Mouse (Mus musculus) c-Kit-positive CD71-positive TER-119-negative erythroid progenitor cells, embryonic 14.5 days (primary cell): ENCODE data around the gene Peak1.

ENCODE experiments used
- DNase-seq: peaks from one replicate; pipeline ENCODE4 v3.0.0-alpha.2; 2013; ENCODE audit warnings: low read depth

Gene Peak1

DNA sequence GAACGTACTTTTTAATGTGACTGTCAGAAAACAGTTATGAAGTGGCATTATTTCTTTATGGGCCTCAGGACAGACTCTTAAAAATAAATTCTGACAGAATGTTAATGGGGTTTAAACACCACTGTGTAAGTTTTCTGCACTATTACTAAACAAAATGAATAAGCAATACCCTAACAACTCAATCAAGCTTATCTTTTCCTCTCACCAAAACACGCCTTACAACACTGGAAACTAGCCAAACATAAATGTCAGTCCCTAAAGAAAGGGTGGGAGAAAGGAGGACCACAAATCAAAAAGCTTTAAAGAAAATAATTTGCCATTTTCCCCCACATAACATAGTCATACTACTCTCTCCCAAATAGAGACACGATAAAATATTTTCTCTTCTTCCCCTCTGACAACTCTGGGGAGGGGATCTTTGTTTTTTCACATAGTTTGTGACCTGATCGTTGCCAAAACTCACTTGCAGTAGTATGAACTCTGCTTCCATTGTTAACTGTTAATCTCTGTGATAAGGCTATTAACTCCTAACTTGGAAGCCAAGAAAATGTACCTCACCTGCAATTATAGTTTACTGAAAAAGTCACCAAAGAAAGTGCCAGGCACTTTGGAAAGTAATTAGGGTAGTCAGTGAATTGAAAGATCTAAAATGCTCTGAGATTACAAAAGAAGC is 1.8 kb downstream of the Peak1 start:
- DNase-seq: no peak

- no peak for DNase-seq
These were observed 2.5 kb downstream of the Peak1 start for GRCm38 (mm10) chr9:56415393-56415792.

DNA sequence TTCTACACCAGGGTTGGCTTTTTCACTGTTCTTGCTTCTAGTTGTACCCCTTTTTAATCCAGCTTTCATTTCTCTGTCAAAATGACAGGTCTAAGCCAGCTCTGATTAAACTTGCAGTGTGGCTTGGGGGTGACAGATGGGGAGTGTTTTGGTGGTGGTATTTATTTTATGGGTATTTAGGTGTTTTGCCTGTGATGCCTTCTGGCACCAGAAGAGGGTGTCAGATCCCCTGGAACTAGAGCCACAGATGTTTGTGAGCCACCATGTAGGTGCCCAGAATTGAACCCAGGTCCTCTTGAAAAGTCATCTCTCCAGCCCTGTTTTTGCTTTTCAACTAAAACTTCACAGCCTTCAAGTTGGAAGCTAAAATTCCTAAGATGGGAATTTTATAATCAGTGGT is 3.5 kb downstream of the Peak1 start:
- no peak for DNase-seq

DNA sequence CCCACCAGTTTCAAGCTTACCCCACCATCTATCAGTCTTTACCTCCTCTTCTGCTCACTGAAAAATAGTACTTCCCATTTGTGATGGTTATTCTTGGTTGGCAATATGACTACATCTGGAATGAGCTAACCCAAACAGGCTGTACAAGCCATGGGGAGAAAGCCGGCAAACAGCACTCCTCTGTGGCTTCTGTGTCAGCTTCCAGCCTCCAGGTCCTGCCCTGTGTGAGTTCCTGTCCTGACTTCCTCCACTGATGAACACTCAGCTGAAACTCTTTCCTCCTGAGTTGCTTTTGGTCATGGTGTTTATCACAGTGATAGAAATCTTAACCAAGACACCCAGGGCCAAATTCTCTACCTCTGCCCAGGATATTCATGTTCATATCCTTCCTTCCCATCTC is 5.2 kb downstream of the Peak1 start:
- no peak for DNase-seq

GRCm38 (mm10) chr9:56409928-56410327 is 7.9 kb downstream of the Peak1 start:
- DNase-seq: no peak

- DNase-seq: no peak
These were observed 13.2 kb downstream of the Peak1 start for GRCm38 (mm10) chr9:56404619-56405018.

GRCm38 (mm10) chr9:56396306-56396705 is 21.6 kb downstream of the Peak1 start:
- DNase-seq: no peak

DNA sequence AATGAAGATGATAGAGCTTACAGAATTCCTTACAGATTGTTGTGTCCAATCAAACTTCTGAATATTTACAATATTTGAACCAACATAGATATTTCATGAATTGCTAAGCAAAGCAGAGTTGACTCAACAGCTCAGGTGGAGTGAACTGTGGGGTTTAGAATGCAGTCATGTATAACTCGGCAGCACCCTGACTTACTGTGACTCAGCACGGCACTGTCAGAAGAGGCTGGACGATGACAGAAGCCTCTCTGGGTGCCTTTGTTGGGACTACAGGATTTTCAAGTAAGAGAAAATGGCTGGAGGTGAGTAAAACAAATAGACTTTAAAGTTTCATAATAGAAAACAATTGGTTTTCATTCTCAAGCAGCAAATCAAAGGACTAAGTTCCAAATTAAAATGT is 25.0 kb downstream of the Peak1 start:
- DNase-seq: no peak

GRCm38 (mm10) chr9:56382786-56383185 is 35.1 kb downstream of the Peak1 start:
- no peak for DNase-seq

DNA sequence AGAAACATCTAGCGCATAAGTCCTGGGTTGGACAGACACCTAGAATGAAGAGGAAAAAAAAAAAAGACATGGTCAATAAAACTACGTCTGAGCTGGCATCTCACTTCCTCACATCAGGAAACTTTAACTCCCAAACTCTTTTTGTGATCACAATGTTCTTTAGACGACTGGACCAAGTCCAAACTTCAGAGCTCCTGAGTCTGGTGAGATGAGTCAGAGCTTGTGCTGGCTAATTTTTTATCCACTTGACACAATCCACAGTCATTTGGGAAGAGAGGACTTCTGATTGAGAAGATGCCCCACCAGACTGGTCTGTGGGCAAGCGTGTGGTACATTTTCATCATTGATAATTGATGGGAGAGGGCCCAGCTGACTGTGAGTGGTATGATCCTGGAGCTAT is 43.5 kb downstream of the Peak1 start:
- DNase-seq: no peak

- peak; percentile 13 for DNase-seq
These were observed 47.2 kb downstream of the Peak1 start for GRCm38 (mm10) chr9:56370710-56371109.

GRCm38 (mm10) chr9:56368814-56369213 is 49.1 kb downstream of the Peak1 start:
- DNase-seq: no peak

DNA sequence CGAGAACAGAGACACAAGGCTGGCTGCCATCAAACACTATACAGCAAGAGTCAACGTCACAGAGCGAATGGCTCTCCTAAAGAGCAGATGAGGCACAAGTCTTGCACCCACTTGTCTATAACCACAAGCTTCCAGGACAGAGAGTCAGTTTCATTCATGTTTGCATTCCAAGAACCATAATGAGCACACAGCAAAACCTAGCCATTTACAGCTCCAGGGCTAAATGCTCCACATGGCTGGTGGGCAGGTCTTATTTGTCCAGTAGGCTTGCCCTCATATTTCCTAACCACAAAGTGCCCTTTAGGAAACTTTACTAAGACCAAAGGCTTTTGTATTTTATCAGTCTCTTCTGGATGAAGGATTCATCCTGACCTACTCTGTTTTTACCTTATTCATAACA is 54.6 kb downstream of the Peak1 start:
- no peak for DNase-seq

DNA sequence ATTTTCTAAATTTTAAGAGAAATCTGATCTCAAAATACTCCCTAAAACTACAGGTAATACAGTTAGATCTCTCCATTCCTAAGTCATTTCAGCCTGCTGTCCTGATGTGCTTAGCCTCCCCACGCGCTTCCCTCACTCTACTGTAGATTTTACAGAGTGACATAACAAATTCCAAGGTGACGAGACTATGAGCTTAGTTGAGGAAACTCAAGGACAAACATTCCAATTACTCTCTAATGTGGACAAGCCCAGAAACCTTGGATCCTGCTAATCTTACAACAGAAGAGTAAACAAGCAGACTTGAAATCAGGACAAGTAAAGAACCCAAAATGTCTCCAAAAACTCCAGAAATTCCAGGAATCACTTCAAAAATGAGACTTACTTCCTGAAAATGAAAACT is 58.6 kb downstream of the Peak1 start:
- DNase-seq: no peak

DNA sequence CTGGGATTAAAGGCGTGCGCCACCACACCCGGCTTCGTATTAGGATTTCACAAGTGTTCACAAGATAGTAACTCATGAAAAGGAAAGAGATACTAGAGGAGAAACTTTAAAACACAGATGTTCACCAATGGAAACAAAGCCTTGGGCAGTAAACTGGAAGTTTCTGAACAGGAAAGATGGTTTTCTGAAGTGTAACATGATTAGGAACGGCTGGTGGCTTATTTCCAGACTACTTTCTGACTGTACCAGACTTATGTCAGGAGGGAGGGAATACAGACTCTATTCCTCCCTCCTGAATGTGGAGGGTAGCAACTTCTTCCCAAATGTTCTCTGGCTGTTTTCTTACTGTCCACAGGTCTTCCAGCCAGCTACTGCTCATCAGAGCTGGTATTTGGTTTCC is 62.7 kb downstream of the Peak1 start:
- DNase-seq: no peak

DNA sequence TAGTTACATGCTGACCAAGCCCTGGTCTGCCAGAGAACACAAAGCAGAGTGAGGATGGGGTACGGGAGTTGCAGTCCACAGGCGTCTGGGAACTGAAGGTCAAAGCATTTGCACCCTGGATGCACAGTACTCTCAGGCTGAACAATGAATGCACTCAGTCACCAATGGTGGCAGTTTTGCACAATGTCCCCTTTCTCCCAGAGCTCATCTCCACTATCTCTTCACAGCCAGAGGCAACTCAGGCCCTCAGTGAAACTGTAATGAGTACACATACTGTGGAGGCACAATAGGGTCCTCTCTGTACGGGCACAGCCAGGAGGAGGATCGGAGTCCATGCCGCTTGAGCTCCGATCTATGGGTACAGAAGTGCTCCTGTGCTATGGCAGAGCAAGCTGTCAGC is 71.5 kb downstream of the Peak1 start:
- DNase-seq: no peak

DNA sequence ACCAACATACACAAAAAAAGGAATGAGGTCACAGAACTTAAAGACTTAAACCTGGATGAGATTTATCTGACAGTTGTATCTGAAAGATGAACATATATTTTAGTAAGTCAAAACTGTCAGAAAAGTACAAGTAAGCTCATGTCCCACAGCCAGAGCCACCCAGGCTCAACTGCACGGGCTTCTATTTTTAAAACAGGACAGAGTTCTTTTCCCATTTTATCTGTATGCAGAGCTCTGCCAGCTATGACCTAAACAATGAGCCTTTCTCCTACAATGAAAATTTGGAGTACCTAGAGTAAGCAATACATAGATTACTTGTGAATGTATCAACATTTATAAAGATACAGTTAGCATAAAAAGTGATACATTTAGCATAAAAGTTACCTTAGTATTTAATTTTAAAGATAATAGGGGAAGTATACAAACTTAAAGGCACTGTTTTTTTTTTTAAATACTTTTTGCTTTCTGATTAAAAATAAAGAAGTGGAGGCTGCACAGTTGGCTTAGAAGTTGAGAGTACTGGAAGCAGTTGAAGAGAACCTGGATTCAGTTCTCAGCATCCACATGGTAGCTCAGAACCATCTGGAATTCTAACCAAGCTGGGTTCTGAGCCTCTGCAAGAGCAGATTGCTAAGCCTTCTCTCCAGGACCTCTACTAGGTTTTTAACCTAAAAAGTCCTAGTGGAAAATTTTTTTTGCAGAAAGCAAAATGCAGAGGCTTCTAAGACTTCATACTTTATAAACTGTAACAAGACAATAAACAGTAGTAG is 78.3 kb downstream of the Peak1 start:
- DNase-seq: no peak

DNA sequence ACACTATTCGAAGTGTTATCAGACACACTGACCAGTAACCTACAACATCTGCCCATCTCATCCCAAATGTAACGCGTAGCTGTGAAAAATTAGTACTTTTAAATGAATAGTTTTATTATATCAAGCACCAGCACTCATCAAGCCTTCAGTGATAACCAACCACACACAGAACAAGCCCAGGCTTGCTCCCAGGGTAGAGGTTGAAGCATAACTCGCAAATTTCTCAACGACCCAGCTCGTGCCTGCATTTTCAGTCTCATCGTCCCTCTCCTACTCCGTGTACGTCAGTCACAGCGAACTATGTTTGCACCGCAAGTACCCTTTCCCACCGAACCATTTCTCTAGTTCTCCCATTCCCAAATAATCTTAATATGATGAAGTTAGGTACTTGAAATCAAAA is 83.5 kb downstream of the Peak1 start:
- no peak for DNase-seq

GRCm38 (mm10) chr9:56332774-56333173 is 85.1 kb downstream of the Peak1 start:
- no peak for DNase-seq

GRCm38 (mm10) chr9:56326511-56327005 is 91.3 kb downstream of the Peak1 start:
- no peak for DNase-seq

GRCm38 (mm10) chr9:56325725-56326124 is 92.1 kb downstream of the Peak1 start:
- DNase-seq: no peak

GRCm38 (mm10) chr9:56324576-56325355 is 93.1 kb downstream of the Peak1 start:
- DNase-seq: no peak

- DNase-seq: no peak
These were observed 96.6 kb downstream of the Peak1 start for GRCm38 (mm10) chr9:56321291-56321690.
